Mouse (Mus musculus) stomach, postnatal 0 days (tissue): Measurements from ENCODE around the gene Gm45140.

Experiments
- CTCF ChIP-seq: IDR thresholded peaks from 2 replicates; pipeline ENCODE4 v1.5.1; 2016; ENCODE audit warnings: antibody characterized with exemption, low read depth, mild to moderate bottlenecking, moderate library complexity
- EP300 ChIP-seq: optimal IDR thresholded peaks from 2 replicates; pipeline ENCODE3; 2016; ENCODE audit warnings: antibody characterized with exemption

DNA sequence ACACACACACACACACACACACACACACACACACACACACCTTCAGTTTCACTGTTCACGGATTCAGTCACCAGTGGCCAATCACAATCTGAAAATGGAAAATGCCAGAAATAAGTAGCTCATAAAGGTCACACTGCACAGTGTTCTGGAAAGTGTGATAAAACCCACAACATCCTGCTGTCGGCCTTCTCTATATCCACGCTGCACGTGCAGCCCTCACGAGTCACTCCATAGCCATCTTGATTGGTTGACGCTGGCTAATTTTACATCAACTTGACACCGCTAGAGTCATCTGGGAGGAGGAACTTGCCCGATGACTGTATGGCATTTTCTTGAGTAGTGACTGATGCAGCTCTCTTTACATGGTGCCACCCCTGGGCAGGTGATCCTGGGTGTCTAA lies 93.6 kb downstream of the Gm45140 start:
- TF ChIP-seq EP300: no peak
- TF ChIP-seq CTCF: no peak
